Mouse (Mus musculus): ENCODE measurements around the gene Micu1. TPM values are rescaled to one million over a fixed set of nuclear protein-coding genes. Genes with fewer than 3 reads are reported as not detected.

The Micu1 gene
- polyA plus RNA-seq, 1 experiment, result 174 TPM

GRCm38 (mm10) chr10:59907695-59908299 lies 205.5 kb downstream of the Micu1 start:
- no peak overlapping the region for H3K4me3 ChIP-seq (replicated peaks; ENCODE audit: insufficient read depth, low read depth, low read length)
- H3K27me3 ChIP-seq (ENCODE audit: control insufficient read depth, insufficient read depth, low read length), result no peaks in the 10 kb centered on the region
- H3K4me1 ChIP-seq (ENCODE audit: control insufficient read depth, insufficient read depth, low read length), result peaks cover 12% of the 10 kb centered on the region
- peak; percentile 49 to 66 for DNase-seq
- 36% methylated on average over 7 of the region's 7 CpGs for WGBS
- TF ChIP-seq POLR2A (IDR thresholded peaks at IDR 0.05; ENCODE audit: borderline replicate concordance, insufficient read depth, low read length) (no peak), CTCF (IDR thresholded peaks at IDR 0.05; ENCODE audit: borderline replicate concordance, insufficient read depth, low read depth, low read length) (no peak)
- H3K27ac ChIP-seq (ENCODE audit: insufficient read depth, low read length), result no peak overlapping the region

DNA sequence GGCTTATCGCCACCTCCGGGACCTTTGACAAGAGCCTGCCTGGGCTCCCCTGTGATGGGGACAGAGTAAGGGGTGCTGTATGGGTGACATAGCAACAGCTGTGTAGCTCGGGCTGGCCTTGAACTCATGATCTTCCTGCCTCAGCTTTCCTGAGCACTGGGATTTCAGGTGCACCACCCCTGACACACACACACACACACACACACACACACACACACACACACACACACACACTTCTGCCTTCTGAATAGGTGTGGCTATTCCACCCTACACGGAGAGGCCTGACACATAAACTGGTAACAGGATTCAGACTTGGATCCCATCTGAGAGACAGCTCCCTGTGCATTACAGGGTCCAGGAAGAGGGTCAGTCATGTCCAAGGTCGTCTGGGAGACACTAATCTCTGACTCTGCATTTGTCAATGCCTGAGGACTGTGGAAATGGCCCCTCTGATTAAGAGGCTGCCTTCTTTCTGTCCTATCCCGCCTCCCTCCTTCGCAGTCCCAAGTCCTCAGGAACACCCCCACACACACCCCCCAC lies 206.6 kb downstream of the Micu1 start:
- H3K27me3 ChIP-seq (ENCODE audit: control insufficient read depth, insufficient read depth, low read length), result no peaks in the 10 kb centered on the region
- 65% methylated on average over 7 of the region's 7 CpGs for WGBS
- no peak for DNase-seq
- peaks cover 12% of the 10 kb centered on the region for H3K4me1 ChIP-seq (ENCODE audit: control insufficient read depth, insufficient read depth, low read length)
- no peak overlapping the region for H3K4me3 ChIP-seq (replicated peaks; ENCODE audit: insufficient read depth, low read depth, low read length)
- H3K27ac ChIP-seq (ENCODE audit: insufficient read depth, low read length), result no peak overlapping the region
- TF ChIP-seq CTCF (IDR thresholded peaks at IDR 0.05; ENCODE audit: borderline replicate concordance, insufficient read depth, low read depth, low read length), result no peak
- TF ChIP-seq POLR2A (IDR thresholded peaks at IDR 0.05; ENCODE audit: borderline replicate concordance, insufficient read depth, low read length), result no peak

GRCm38 (mm10) chr10:59909357-59909847 lies 207.1 kb downstream of the Micu1 start:
- Histone ChIP-seq H3K27ac (ENCODE audit: insufficient read depth, low read length) (no peak overlapping the region; the same call in 1 of the 2 replicates), H3K4me3 (replicated peaks; ENCODE audit: insufficient read depth, low read depth, low read length) (no peak overlapping the region), H3K4me1 (ENCODE audit: control insufficient read depth, insufficient read depth, low read length) (peaks cover 12% of the 10 kb centered on the region), H3K27me3 (ENCODE audit: control insufficient read depth, insufficient read depth, low read length) (no peaks in the 10 kb centered on the region)
- no peak for DNase-seq
- TF ChIP-seq CTCF (IDR thresholded peaks at IDR 0.05; ENCODE audit: borderline replicate concordance, insufficient read depth, low read depth, low read length), result no peak
- no peak for TF ChIP-seq POLR2A (IDR thresholded peaks at IDR 0.05; ENCODE audit: borderline replicate concordance, insufficient read depth, low read length)
- WGBS, result 13% methylated on average over 14 of the region's 14 CpGs

GRCm38 (mm10) chr10:59911091-59911490 lies 208.8 kb downstream of the Micu1 start:
- H3K4me1 ChIP-seq (ENCODE audit: control insufficient read depth, insufficient read depth, low read length), result peaks cover 12% of the 10 kb centered on the region
- 66% methylated on average over 6 of the region's 6 CpGs for WGBS
- H3K27ac ChIP-seq (ENCODE audit: insufficient read depth, low read length), result no peak overlapping the region
- H3K27me3 ChIP-seq (ENCODE audit: control insufficient read depth, insufficient read depth, low read length), result no peaks in the 10 kb centered on the region
- H3K4me3 ChIP-seq (replicated peaks; ENCODE audit: insufficient read depth, low read depth, low read length), result no peak overlapping the region
- no peak for DNase-seq
- TF ChIP-seq CTCF (IDR thresholded peaks at IDR 0.05; ENCODE audit: borderline replicate concordance, insufficient read depth, low read depth, low read length), result no peak
- no peak for TF ChIP-seq POLR2A (IDR thresholded peaks at IDR 0.05; ENCODE audit: borderline replicate concordance, insufficient read depth, low read length)

GRCm38 (mm10) chr10:59911561-59912198 lies 209.4 kb downstream of the Micu1 start:
- no peak for DNase-seq
- Histone ChIP-seq H3K27me3 (ENCODE audit: control insufficient read depth, insufficient read depth, low read length) (no peaks in the 10 kb centered on the region), H3K27ac (ENCODE audit: insufficient read depth, low read length) (no peak overlapping the region), H3K4me1 (ENCODE audit: control insufficient read depth, insufficient read depth, low read length) (peaks cover 12% of the 10 kb centered on the region), H3K4me3 (replicated peaks; ENCODE audit: insufficient read depth, low read depth, low read length) (no peak overlapping the region)
- WGBS, result 28% methylated on average over 25 of the region's 25 CpGs
- no peak for TF ChIP-seq CTCF (IDR thresholded peaks at IDR 0.05; ENCODE audit: borderline replicate concordance, insufficient read depth, low read depth, low read length)
- no peak for TF ChIP-seq POLR2A (IDR thresholded peaks at IDR 0.05; ENCODE audit: borderline replicate concordance, insufficient read depth, low read length)

Other genes with a start within 250 kb of the Micu1 start
- gene Gm10322, start 86.4 kb upstream of the Micu1 start, polyA plus RNA-seq (2012; rRNA removed), result not detected in 2 replicates
- 32.4 and 34.1 TPM in 2 replicates for gene Mcu, start 85.8 kb upstream of the Micu1 start, polyA plus RNA-seq (2012; rRNA removed)
- gene Dnajb12, start 177.1 kb downstream of the Micu1 start, polyA plus RNA-seq (2012; rRNA removed), result 48.6 and 52.3 TPM in 2 replicates
- gene Ddit4, start 249.4 kb downstream of the Micu1 start, polyA plus RNA-seq (2012; rRNA removed), result 48.3 and 53.9 TPM in 2 replicates

Measured in cerebellum, adult 2 months (tissue).